Mouse (Mus musculus): ENCODE measurements around the gene Rab11fip3. TPM values are rescaled to one million over a fixed set of nuclear protein-coding genes. Genes with fewer than 3 reads are reported as not detected.
"Not testable (repeated sequence)": the region's sequence is repeated elsewhere in the genome, so short reads cannot be mapped to it uniquely, and the experiment has no call there.

The Rab11fip3 gene
- total RNA-seq (2021) (10 to 100 TPM; 21.8 to 22.5 TPM), polyA plus RNA-seq (2012; rRNA removed) (23.8 and 30.7 TPM in 2 replicates)
- long read RNA-seq, full-length matches to known transcripts: 13 of 18 reads
- long read RNA-seq, partial matches to known transcripts: 1 of 18 reads
- long read RNA-seq, other reads (novel, unspliced or antisense): 4 of 18 reads

DNA sequence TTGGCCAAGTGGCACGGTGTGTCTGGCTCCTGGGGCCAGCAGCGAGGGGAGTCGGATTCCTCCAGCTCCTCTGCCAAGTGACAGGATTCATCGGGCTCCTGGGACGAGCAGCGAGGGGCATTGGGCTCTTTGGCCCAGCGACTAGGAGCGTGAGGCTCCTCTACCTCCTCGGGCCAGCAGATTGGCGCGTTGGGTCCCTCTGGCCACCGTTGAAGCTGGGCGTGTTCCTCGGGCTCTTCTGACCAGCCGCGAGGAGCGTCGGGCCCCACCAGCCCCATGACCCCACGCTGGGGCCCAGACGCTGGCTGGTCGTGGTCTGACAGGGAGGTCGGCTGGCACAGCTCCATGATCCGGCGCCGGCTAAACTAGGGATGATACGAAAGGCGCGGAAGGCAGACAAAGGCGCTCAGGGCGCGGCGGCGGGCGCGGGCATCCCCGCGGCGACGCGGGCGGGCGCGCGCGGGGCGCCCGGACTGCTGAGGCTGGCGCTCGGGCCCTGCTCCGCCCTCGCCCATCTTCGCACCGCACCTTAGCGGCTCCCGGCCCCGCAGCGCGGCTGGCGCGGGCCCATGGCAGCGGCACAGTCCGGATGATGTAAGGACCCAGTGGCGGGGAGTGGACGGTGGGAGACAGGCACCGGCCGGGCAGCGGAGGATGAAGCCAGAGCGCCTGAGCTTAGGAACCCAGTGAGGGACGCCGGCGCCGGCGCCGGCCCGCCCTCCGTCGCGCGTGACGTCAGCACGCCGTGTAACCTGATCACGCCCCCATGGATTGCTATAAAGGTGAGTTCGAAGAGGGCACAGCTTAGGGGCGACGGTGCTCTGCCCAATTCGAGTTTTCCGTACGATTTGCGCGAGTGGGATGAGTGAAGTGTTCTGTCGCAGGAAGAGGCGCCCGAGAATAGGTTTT, at the start of gene Rab11fip3:
Rab11fip3 (minus strand) TSS at position 725 of the 909 bp plus-strand sequence.
- peak; percentile 92 for DNase-seq

GRCm38 (mm10) chr17:26116503-26117258, 47.3 kb upstream of the Rab11fip3 start:
- DNase-seq: peak; percentile 0

GRCm38 (mm10) chr17:26115956-26116487, 46.7 kb upstream of the Rab11fip3 start:
- no peak for DNase-seq

DNA sequence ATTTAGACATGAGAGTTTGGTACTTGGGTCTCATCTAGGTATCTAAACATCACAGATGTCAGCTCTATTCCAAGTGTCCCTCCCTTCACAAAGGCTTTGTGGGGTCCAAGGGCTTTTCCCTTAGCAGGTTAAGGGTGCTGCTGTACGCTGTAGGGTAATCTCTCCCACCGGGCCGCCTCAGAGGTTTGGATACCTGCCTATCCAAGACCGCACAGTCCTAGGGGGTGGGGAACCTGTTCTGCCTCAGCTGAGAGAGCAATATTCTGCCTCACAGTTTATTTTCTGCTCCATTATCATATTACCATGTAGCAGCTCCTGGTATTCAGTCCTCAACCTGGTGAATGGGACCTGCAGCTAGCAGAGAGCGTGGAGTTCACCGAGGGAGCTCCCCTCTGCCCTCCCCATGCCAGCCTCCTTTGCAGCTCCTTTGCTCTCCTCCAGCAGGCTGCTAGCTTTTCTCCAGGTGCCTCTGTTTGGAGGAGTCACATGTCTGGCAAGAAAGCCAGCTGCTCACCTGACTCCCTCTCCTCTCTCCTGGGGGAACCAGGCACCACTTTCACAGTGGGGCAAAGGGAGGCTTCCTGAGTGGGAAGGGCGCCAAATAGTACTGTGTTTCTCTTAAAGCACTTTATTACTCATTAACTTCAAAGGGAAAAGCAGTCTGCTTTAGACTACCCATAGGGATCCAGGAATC, 46.0 kb upstream of the Rab11fip3 start:
- DNase-seq: no peak

GRCm38 (mm10) chr17:26114461-26114860, 45.1 kb upstream of the Rab11fip3 start:
- DNase-seq: not testable (repeated sequence)

- DNase-seq: no peak
Measured at GRCm38 (mm10) chr17:26114061-26114460, 44.7 kb upstream of the Rab11fip3 start.

- DNase-seq: peak; percentile 88
Measured at GRCm38 (mm10) chr17:26113181-26113948, 44.0 kb upstream of the Rab11fip3 start, which contains the start of gene Tmem8. Tmem8 (plus strand) TSS chr17:26113299.

GRCm38 (mm10) chr17:26112751-26113150, 43.4 kb upstream of the Rab11fip3 start:
- DNase-seq: no peak

DNA sequence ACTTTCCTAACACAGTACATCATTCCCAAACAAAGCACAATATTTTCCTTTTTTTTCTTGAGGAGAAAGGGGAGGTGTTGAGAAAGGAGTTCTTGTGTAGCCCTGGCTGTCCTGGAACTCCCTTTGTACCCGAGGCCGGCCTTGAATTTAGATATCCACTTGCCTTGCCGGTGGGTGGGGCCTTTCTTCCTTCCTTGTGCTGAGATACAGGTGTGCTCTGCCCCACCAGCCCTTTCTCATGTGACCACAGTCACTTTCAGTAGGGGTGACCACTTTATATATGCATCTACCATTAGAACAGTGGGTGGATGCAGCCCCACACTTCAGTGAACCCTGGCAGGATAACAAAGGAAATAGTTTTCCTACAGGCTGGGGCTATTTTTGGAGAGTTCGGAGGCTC, 42.4 kb upstream of the Rab11fip3 start:
- DNase-seq: no peak

DNA sequence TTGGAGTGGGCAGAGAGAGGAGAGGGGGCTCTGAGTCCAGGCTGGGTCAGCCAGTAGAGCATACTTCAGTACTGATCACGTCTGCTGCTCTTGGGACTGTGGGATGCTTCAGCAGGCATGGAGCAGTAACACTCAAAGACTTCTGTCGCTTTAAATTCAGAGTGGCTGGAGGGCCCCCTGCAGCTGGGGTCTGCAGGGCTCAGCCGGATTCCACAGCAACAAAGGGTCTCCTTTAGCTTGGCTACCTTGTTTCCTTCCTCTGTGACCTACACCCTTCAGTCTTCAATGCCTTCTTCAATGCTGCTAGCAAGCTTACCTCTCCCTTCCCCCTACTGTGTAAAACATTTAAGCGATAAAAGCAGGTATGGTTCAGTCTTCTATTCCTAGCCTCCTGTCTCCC, 41.7 kb upstream of the Rab11fip3 start:
- DNase-seq: no peak

GRCm38 (mm10) chr17:26110156-26110555, 40.8 kb upstream of the Rab11fip3 start:
- DNase-seq: no peak

DNA sequence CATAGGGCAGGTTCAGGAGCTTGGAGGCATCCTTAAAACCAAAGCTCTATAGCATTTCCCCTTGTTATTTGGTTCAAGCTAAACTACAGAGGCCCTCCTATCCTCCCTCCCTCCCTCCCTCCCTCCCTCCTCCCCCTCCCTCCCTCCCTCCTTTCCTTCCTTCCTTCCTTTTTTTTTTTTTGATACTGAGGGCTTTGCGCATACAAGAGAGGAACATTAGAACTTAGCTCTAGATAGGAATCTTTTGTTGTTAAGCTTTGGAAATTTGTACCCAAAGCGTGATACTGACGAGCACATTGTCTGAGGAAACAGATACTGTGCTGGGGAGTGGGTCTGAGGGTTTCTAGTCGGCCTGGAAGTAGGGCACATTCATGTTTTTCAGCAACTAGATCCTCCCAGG, 36.3 kb upstream of the Rab11fip3 start:
- DNase-seq: no peak

- DNase-seq: peak; percentile 32
Measured at GRCm38 (mm10) chr17:26101478-26101877, 32.1 kb upstream of the Rab11fip3 start.

DNA sequence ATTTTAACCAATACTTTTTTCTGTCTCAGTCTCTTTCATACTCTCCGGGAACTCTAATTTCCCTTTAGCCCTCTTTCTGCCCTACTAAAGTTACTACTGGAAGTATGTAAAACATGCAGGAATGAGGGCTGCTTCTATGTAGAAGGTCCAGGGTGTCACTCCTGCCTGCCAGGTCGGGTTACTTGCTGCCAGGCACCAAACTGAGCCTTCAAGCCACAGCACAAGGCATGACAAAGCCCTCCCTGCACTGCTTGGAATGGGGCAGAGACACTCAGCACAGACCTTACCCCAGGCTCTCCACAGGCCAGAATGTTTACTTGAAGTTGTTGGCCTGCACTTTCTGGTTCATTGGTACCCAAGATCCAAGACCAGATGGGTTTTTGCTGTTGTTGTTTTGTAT, 30.8 kb upstream of the Rab11fip3 start:
- no peak for DNase-seq

GRCm38 (mm10) chr17:26099316-26099715, 30.0 kb upstream of the Rab11fip3 start:
- not testable (repeated sequence) for DNase-seq

DNA sequence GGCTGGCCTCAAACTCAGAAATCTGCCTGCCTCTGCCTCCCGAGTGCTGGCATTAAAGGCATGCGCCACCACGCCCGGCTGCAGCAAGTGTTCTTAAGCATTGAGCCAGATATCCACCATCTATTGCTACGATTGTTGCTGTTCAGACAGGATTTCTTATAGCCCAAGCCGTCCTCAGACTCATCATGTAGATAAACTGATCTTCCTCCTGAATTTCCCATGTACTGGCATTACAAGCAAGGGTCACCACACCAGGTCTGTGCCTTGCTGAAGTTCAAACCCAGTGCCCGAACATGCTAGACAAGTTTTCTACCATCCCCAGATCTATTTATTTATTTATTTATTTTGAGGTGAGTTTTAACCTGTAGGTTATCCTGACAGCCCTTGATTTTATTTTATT, 29.1 kb upstream of the Rab11fip3 start:
- DNase-seq: no peak

DNA sequence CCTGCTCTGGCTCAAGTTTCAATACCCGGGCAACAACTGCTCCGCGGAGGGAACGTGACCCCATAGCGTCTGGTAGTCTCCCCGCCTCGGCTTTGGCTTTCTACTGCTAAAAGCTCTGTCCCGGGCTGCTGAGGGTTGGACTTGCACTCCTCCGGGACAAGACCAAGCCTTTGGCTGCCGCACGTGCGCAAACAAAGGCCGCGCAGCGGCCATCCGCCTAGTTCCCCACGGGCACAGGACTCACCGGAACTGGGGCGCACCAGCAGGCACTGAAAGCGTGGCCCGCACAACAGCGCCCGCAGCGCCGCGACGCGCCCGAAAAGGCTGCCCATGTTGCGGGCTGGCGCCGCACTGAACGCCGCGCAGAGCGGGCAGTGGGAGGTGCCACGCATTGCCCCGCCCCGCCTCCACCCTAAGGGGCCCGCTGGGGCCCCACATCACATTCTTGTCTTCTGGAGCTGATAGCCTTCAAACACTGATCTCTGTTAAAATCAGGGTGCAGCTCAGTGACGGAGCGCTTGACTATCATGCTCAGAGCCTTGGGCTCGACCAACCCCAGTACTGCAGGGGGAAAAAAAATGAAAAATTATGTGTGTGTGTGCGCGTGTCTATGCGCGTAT, 25.9 kb upstream of the Rab11fip3 start, which contains the start of gene Nme4:
Nme4 (minus strand) TSS at position 482 of the 620 bp plus-strand sequence.
- DNase-seq: peak; percentile 75

DNA sequence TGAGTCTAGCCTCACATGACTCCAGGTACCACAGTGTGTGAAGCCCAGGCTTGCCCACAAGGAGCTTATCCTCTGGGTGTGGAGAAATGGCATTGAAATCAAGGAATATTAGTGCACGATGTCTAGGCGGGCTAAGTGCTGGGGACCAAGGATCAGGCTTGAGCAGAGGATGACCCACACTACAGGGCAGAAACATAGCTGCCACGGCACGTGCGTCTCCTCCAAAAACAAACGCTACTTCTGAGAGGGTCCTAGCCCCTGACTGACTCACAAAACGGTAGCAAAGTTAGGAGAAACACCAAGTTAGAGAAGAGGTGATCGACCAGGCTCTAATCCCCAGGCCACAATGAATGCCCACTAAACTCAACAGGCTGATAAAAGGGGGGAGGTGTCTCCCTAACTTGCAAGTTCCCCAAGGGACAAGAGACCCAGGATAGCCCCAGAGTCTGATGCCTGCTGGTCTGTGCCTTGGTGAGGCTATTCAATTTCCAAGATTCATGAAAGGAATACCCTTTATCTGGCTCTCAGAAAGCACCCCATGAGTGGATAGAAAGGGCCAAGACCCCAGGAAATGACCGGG, 25.3 kb upstream of the Rab11fip3 start:
- DNase-seq: no peak

- peak; percentile 96 for DNase-seq
Measured at GRCm38 (mm10) chr17:26089905-26090632, 20.7 kb upstream of the Rab11fip3 start, which contains the start of gene Decr2. Decr2 (minus strand) TSS chr17:26090337.

Measured in adrenal gland, adult 2 months (tissue).